Mouse (Mus musculus) hindbrain, embryonic 11.5 days (tissue): Measurements from ENCODE around the gene Gm5142. TPM values are rescaled to one million over a fixed set of nuclear protein-coding genes. Genes with fewer than 3 reads are reported as not detected.

Experiments used
- ATAC-seq: fragments of 200-750 bp; cut with Nextera tagmentation; 2 replicates; pipeline ENCODE4 v1.8.0; 2017; ENCODE audit warnings: mild to moderate bottlenecking, moderate TSS enrichment, moderate library complexity; ENCODE audit not compliant: low FRiP score
- DNase-seq: peaks from one replicate; pipeline ENCODE4 v3.0.0-alpha.2; 2015; ENCODE audit warnings: low spot score
- H3K27ac ChIP-seq: fragments of 300-500 bp; sonication (generic); 2 replicates; pipeline ENCODE4 v1.5.1; 2014; ENCODE audit warnings: mild to moderate bottlenecking, low read depth, low read length
- H3K27me3 ChIP-seq: fragments of 300-500 bp; sonication (generic); 2 replicates; pipeline ENCODE4 v1.6.1; 2014; ENCODE audit warnings: mild to moderate bottlenecking, low read length, moderate library complexity, mixed read lengths; ENCODE audit not compliant: control insufficient read depth, insufficient read depth
- H3K36me3 ChIP-seq: fragments of 300-500 bp; sonication (generic); 2 replicates; pipeline ENCODE4 v1.6.1; 2014; ENCODE audit warnings: mild to moderate bottlenecking, low read length, moderate library complexity, mixed read lengths; ENCODE audit not compliant: control insufficient read depth, insufficient read depth
- H3K4me1 ChIP-seq: fragments of 300-500 bp; sonication (generic); replicated peaks from 2 replicates; pipeline ENCODE4 v1.6.1; 2014; ENCODE audit warnings: low read length, mixed read lengths; ENCODE audit not compliant: control insufficient read depth, insufficient read depth
- H3K4me2 ChIP-seq: fragments of 300-500 bp; sonication (generic); replicated peaks from 2 replicates; pipeline ENCODE4 v1.6.1; 2014; ENCODE audit warnings: mild to moderate bottlenecking, low read depth, low read length
- H3K4me3 ChIP-seq: fragments of 300-500 bp; sonication (generic); 2 replicates; pipeline ENCODE4 v1.5.1; 2014; ENCODE audit warnings: low read depth, low read length
- H3K9ac ChIP-seq: fragments of 300-500 bp; sonication (generic); 2 replicates; pipeline ENCODE4 v1.6.1; 2014; ENCODE audit warnings: low read depth, low read length
- H3K9me3 ChIP-seq: fragments of 300-500 bp; sonication (generic); 2 replicates; pipeline ENCODE4 v1.6.1; 2016; ENCODE audit warnings: low read length; ENCODE audit not compliant: control insufficient read depth
- WGBS: fragments of 180-500 bp; shearing (Covaris S2); extraction: QIAGEN DNeasy Blood & Tissue Kit; methylation state at CpG from one replicate; pipeline ENCODE4 v1.1.7; 2014; 5-methylcytosine and 5-hydroxymethylcytosine counted together
- polyA plus RNA-seq: library from polyadenylated mRNA; unstranded; fragments of >200 nt; fragmentation: Nextera tagmentation; extraction: Ambion mirVana; gene quantifications from 2 replicates; pipeline ENCODE4 v1.2.1, GENCODE M21; 2014

Gene Gm5142
- polyA plus RNA-seq, 1 experiment from 2014 or later, result not detected

GRCm38 (mm10) chr14:59200711-59201603 lies 22.4 kb upstream of the Gm5142 start, which contains the start of gene Rcbtb1:
TSS of gene Rcbtb1 (plus strand) at chr14:59201209.
- Histone ChIP-seq H3K27me3 (no peaks in the 10 kb centered on the region), H3K4me2 (peak within 1 kb of the TSS; percentile 80), H3K4me1 (peaks cover 5% of the 10 kb centered on the region), H3K4me3 (peak within 1 kb of the TSS; percentile 88), H3K9ac (peak within 1 kb of the TSS; percentile 98), H3K27ac (peak within 1 kb of the TSS; percentile 97), H3K9me3 (no peaks in the 10 kb centered on the region), H3K36me3 (no peaks in the 10 kb centered on the region)
- WGBS, result under 1% methylated on average over 66 of the region's 96 CpGs
- ATAC-seq, result peak; percentile 96
- DNase-seq, result peak; percentile 96

GRCm38 (mm10) chr14:59186121-59186520 lies 7.6 kb upstream of the Gm5142 start:
- Histone ChIP-seq H3K4me3 (no peak overlapping the region), H3K9ac (no peak overlapping the region), H3K4me2 (no peak overlapping the region), H3K9me3 (no peaks in the 10 kb centered on the region), H3K4me1 (no peaks in the 10 kb centered on the region), H3K27me3 (no peaks in the 10 kb centered on the region), H3K27ac (no peak overlapping the region), H3K36me3 (no peaks in the 10 kb centered on the region)
- no peak for ATAC-seq
- no peak for DNase-seq
- 90% methylated on average over 2 of the region's 2 CpGs for WGBS

- H3K27me3 ChIP-seq, result no peaks in the 10 kb centered on the region
- no peaks in the 10 kb centered on the region for H3K4me1 ChIP-seq
- H3K4me2 ChIP-seq, result no peak overlapping the region
- no peak for ATAC-seq
- H3K36me3 ChIP-seq, result no peaks in the 10 kb centered on the region
- H3K4me3 ChIP-seq, result no peak overlapping the region
- H3K9me3 ChIP-seq, result no peaks in the 10 kb centered on the region
- no peak for DNase-seq
- H3K27ac ChIP-seq, result no peak overlapping the region
- no peak overlapping the region for H3K9ac ChIP-seq
These were observed 7.0 kb upstream of the Gm5142 start for GRCm38 (mm10) chr14:59185514-59185913.

GRCm38 (mm10) chr14:59182732-59183131 lies 4.2 kb upstream of the Gm5142 start:
- Histone ChIP-seq H3K36me3 (no peaks in the 10 kb centered on the region), H3K4me1 (no peaks in the 10 kb centered on the region), H3K4me2 (no peak overlapping the region), H3K9me3 (no peaks in the 10 kb centered on the region), H3K27ac (no peak overlapping the region), H3K4me3 (no peak overlapping the region), H3K27me3 (no peaks in the 10 kb centered on the region), H3K9ac (no peak overlapping the region)
- WGBS, result 84% methylated on average over 2 of the region's 2 CpGs
- ATAC-seq (no peak), DNase-seq (no peak)

GRCm38 (mm10) chr14:59157016-59157698 lies 21.4 kb downstream of the Gm5142 start:
- Histone ChIP-seq H3K36me3 (no peaks in the 10 kb centered on the region), H3K4me1 (no peaks in the 10 kb centered on the region), H3K27ac (no peak overlapping the region), H3K9ac (no peak overlapping the region), H3K4me2 (no peak overlapping the region), H3K9me3 (no peaks in the 10 kb centered on the region), H3K27me3 (no peaks in the 10 kb centered on the region), H3K4me3 (no peak overlapping the region)
- ATAC-seq, result no peak
- no peak for DNase-seq
- WGBS, result 70% methylated on average over 3 of the region's 3 CpGs

GRCm38 (mm10) chr14:59155589-59155988 lies 23.0 kb downstream of the Gm5142 start:
- no peaks in the 10 kb centered on the region for H3K27me3 ChIP-seq
- ATAC-seq (no peak), DNase-seq (no peak)
- H3K9ac ChIP-seq, result no peak overlapping the region
- H3K4me3 ChIP-seq, result no peak overlapping the region
- H3K4me2 ChIP-seq, result no peak overlapping the region
- no peak overlapping the region for H3K27ac ChIP-seq
- no peaks in the 10 kb centered on the region for H3K36me3 ChIP-seq
- WGBS, result 79% methylated on average over 2 of the region's 2 CpGs
- H3K9me3 ChIP-seq, result no peaks in the 10 kb centered on the region
- no peaks in the 10 kb centered on the region for H3K4me1 ChIP-seq

GRCm38 (mm10) chr14:59142793-59143192 lies 35.8 kb downstream of the Gm5142 start, which contains the start of gene 1700129C05Rik:
TSS of gene 1700129C05Rik (minus strand) at chr14:59142893.
- H3K4me3 ChIP-seq, result no peak within 1 kb of the TSS
- H3K4me1 ChIP-seq, result no peaks in the 10 kb centered on the region
- no peaks in the 10 kb centered on the region for H3K36me3 ChIP-seq
- H3K27ac ChIP-seq, result no peak within 1 kb of the TSS
- no peak within 1 kb of the TSS for H3K9ac ChIP-seq
- WGBS, result 99% methylated on average over 4 of the region's 4 CpGs
- ATAC-seq (no peak), DNase-seq (no peak)
- H3K9me3 ChIP-seq, result no peaks in the 10 kb centered on the region
- H3K4me2 ChIP-seq, result no peak within 1 kb of the TSS
- no peaks in the 10 kb centered on the region for H3K27me3 ChIP-seq

GRCm38 (mm10) chr14:59114281-59114680 lies 64.3 kb downstream of the Gm5142 start:
- no peak for ATAC-seq
- Histone ChIP-seq H3K9me3 (no peaks in the 10 kb centered on the region), H3K4me3 (no peak overlapping the region), H3K27me3 (no peaks in the 10 kb centered on the region), H3K4me2 (no peak overlapping the region), H3K27ac (no peak overlapping the region), H3K4me1 (no peaks in the 10 kb centered on the region), H3K9ac (no peak overlapping the region), H3K36me3 (no peaks in the 10 kb centered on the region)
- WGBS, result 7% methylated on average over 2 of the region's 2 CpGs
- DNase-seq, result peak; percentile 48
